Mouse (Mus musculus) lung, postnatal 36 days (tissue): ENCODE results near the gene Tacc3.

Source experiments
- DNase-seq: peaks from one replicate; pipeline ENCODE4 v3.0.0; 2022; ENCODE audit warnings: mixed read lengths

Gene Tacc3

DNA sequence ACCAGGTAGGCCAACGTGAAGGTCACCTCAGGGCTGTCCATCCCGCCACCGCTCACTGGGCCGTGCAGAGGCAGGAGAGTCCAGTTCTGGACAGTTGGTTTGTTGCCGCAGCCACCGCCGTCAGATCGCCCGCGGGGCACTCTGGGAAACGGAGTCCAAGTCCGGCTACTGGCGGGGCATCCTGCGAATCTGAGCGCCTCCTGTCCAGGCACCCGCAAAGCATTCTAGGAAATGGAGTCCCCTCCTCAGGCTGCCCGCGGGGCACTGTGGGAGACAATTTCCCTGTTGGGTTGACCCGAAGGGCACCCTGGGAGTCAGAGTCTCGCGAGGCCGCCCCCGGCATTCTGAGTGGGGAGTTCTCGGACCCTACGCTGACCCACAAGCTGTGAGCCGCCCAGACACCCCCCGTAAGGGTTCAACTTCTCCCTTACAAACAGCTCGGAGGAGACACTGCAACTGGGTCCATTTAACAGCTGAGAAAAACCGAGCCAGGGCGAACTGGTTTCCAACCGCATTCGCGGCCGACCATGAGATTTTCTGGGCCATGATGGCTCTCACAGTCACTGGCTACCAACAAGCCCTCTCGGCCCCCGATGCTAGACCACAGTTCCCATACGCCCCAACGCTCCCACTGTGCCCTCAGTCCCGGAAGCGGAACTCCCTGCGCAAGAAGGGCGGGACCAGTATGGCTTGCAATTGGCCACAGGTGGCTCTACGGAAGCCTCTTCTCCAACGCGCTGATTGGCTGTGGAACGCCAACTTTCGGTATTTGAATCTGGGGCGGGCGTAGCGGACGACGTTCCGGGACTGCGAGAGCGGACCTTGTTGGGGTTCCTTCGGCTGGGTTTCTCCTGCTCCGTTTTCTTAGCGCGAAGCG lies at the start of gene Tacc3, which contains the start of gene Tmem129:
TSS of gene Tacc3 (plus strand) at position 342 of the 877 bp plus-strand sequence.
TSS of gene Tmem129 (minus strand) at position 630 of the 877 bp plus-strand sequence.
- DNase-seq = peak; percentile 99

DNA sequence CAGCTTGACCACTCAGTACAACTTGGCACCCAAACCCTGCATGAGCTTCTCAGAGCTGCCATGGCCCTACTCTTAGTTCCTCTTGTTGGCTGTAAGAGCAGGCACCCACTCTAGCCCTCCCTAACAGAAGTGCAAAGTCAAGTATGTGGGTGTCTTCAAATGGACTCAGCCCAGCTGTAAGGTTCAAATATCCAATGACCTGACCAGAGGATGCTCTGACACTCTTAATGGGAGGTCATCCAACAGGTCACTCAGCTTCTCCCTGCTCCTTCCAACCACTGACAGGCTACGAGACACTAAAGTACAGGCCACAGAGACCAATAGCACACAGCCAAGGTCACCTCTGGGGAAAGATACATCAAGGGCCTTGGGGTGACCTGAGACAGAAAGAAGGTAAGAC lies 48.7 kb upstream of the Tacc3 start:
- no peak for DNase-seq

DNA sequence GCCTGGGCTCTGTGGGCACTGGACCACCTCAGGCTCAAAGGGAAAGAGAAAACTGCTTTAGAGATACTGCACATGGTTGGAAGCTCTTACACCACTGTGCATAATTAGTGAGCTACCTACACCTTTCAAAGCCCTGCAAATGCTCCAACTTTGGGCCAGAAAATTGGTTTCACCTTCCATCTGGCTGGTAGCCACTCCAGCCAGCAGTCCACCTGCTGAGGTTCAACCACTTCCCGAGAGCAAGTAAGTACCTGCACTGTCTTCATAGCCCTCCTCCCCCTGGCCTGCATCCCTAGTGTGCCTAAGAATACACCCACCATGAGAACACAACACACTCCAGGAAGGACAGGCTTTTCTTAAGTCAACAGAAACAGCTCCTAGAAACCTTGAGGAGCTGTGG lies 46.1 kb upstream of the Tacc3 start:
- no peak for DNase-seq

DNA sequence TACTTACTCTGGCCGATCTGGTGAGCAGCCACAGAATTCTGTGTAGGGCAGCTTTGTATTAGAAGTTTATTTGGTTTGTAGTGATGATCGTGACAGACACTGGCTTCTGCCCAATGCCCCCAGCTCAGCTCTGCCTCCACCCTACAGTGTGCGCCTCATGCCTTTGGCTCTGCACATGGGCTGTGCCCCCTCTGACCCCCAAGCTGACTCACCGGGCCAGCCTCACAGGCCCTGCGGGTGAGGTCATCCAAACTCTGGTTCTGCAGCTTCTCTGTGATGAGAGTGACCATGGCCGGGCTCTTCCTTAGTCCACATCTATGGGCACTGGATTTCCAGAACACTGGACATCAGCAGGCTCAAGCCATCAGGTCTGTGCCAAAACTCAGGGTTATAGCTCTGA lies 43.5 kb upstream of the Tacc3 start:
- DNase-seq = no peak

DNA sequence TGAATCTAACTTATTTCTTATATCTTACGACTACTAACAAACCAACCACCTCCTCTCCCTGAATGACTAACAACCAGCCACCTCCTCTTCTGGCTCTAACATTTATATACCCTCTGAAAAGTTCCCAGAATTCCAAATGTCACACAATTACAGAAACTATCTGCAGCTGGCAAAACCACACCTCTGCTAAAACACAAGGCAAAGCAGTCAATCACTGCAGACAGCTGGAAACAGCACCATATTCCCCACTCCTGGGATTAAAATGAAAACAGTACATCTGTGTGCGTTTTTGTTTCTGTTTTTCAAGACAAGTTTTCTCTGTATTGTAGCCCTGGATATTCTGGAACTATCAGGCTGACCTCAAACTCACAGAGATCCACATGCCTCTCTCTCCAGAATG lies 35.3 kb upstream of the Tacc3 start:
- DNase-seq = no peak

DNA sequence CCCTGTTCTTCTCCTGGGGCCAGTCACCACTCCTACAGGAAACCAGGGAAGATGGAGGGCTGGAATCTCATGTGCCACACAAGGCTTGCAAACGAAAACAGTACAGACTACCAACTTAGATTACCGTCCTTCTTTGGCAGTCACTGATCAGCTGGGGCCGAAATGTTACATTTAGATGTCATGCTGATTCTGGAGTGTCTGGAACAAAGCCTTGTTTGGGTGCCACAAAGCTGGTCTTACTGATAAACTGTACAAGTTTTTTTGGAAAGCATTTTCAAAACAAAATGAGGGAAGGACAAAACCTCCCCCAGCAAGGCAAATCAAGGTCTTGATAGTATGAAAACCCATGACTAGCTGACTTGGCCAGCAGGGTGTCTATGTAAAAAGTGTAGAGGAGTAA lies 34.2 kb upstream of the Tacc3 start:
- no peak for DNase-seq

DNA sequence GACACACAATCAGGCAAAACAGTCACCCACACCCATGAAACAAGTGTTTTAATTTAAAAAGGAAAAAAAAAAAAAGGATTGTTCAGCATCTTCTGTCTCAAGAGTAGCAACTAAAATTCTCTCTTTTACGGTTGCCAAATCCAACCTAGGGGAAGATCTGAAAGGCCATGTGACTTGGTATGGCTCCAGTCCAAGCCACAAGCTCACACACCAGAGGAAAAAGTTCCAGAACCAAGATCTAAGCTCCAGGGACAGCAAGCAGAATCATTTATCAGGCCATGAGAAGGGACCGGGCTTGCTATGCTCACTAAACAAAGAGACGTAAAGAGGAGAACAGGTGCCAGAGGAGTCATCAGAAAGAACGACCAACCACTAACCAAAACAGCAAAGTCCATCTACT lies 30.0 kb upstream of the Tacc3 start:
- peak; percentile 43 for DNase-seq

DNA sequence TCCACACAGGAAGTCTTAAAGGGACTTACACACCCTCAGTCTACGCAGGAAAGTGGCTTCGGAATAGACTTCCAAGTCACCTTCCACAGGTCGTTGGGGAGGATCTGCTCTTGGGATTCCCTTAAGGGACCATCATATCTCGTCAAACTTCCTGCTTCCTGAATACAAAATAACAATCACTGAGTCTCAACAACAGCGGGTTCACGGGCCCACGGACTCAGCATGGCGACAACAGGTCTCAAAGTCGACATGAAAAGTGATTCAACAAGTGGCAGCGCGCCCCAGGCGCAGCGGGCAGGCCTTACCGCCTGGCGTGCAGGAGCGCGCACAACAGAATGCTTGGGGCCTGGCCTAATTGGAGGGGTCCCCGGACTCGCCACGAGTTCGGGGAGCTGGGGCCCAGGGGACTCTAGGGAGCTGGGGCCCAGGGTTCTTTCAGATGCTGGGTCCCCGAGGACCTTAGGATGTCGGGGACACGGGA lies 29.1 kb upstream of the Tacc3 start:
- peak; percentile 43 for DNase-seq

DNA sequence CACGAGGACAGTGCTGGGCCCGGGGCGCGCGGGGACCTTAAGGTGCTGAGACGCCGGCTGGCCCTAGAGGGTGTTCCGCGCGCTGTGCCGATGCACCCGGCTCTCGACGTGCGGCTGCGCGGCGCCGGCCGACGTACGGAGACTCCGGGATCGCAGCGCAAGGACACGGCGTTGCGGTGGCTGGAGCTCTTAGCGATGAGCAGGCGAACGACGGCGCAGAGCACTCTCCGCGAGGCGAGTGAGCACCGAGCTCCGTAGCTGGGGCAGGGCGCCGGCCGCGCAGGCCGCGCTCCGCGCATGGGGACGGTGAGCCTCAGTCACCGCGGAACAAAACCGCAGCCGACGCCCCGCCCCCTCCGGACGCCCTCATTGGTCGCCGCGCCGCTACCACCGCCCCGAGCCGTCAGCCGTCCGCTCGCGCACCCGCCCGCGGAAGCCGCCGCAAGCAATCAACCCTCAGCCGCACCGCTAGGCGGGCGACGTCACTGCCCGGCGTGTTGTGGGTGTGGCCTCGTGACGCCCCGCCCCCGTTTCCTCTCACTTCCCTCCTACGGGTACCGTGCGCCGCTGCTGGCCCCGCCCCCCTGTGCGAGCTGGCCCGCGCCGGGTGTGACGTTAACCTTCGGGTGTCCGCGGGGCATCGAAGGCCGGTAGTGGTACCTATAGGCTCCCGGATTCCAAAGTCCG lies 28.5 kb upstream of the Tacc3 start, which contains the start of the genes Fam53a and Gm9903:
TSS of gene Fam53a (minus strand) at position 335 of the 687 bp plus-strand sequence.
TSS of gene Gm9903 (plus strand) at position 625 of the 687 bp plus-strand sequence.
- peak; percentile 100 for DNase-seq

DNA sequence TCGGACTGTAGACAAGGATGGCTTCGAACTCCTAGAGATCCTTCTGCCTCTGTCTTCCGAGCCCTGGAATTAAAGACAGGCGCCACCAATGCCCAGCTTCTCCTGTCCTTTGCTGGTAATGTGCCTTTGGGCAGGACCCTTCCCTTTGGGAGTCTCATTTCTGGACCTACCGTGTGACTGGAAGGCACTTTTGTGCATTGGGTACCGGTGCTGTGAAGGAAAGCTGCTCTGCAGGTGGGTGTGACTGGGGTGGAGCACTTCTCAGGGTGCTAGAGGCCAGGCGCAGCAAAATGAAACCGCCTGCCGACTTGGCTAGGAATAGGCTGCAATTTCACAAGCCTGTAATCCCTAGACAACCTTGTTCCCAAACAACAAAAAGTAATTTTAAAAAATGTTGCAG lies 27.9 kb upstream of the Tacc3 start:
- peak; percentile 64 for DNase-seq

DNA sequence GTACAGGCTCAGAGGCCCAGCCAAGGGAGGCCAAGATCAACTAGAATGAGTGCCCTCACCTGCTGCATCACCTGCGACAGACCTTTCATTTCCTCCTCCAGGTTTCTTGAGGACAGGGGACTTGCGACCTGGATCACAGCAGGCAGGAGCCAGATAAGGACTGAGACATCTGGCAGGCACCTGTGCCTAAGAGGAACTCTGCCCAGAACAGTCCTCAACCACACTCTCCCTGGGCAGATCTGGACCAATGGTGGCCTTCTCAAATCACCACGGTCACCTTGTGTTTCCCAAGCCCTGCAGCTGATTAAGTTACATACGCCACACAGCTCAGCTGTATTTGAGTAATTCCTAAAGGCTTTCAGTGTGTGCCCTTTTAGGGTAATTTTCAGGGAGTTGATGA lies 27.3 kb upstream of the Tacc3 start:
- no peak for DNase-seq

DNA sequence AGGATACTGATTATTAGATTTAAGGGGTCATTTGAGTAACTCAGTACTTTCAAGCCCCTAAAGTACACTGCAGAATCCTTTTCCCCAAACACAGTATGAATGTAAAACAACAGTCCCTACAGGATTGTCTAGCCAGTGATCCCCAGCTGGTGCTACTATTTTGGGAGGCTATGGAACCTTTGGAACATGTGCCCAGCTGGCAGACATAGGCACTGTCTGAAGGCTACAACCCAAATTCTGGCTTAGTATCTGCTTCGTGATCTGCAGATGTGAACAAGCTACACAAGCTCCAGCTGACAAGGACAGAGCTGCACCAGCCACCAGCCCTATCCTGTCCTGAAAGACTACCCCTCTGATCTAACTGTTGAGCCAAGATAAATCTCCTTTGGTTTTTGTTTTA lies 25.4 kb upstream of the Tacc3 start:
- DNase-seq = no peak

DNA sequence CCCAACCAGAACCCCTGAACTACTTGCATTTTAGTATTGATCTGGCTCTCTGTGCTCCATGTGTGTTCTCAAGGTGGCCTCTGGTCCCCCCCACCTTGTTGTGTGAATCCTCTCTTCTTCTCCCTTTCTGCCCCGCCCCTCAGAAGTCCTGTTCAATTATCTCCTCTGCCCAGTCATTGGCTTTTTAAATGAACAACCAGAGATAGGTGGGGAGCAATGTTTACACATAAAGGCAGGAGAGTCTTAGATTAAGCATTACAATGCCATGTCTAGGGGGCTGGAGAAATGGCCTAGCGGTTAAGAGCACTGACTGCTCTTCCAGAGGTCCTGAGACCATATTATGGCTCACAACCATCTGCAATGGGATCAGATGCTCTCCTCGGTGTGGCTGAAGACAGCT lies 22.6 kb upstream of the Tacc3 start:
- DNase-seq = no peak

DNA sequence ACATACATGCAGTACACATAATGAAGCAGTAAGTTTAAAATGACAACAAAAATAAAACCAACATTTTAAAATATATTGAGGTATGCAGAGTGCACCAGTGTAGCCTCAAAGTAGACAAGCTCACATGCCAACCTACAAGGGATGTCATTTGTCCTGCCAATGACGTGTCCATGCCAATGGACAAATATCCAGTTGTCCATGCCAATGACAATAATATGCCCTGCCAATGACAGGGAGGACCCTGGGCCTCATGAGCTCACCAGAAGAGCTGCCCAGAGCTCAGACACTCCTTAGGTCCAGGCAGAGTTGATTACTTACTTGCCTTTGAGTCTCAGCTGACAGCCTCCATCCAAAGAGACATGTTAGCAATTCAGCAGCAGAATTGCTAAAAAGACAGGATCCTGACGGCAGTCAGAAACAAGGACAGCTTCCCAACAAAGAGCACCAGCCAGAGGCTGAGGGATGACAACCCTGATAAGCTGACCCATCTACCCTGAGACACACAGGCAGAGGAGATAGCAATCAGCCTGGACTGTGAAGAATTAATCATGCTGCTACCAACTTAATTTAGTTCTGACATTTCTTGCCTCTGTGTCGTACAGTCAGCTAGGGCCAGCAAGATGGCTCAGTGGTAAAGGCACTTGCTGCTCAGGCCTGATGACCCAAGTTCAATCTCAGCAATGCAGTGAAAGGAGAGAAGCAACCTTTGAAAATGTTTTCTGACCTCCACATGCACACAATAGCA lies 20.1 kb upstream of the Tacc3 start:
- no peak for DNase-seq

DNA sequence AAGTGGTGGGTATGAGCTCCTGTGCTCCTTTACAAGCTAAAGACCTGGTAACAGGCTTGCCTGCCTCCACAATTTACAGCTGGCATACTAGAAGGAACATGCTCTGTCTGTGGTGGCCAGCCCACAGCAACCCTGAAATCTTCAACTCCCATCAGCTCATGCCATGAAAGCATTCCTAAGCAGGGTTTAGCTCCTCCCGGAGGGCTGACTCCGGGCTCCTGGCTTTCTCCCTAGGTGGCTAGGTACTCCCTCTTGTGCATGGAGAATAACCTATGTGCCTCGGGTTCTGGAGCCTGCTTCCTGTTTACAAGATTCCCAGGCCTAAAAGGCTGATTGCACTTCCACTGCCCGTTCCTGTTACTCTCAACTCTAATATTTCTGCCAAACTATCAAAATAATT lies 19.1 kb upstream of the Tacc3 start:
- DNase-seq = no peak

DNA sequence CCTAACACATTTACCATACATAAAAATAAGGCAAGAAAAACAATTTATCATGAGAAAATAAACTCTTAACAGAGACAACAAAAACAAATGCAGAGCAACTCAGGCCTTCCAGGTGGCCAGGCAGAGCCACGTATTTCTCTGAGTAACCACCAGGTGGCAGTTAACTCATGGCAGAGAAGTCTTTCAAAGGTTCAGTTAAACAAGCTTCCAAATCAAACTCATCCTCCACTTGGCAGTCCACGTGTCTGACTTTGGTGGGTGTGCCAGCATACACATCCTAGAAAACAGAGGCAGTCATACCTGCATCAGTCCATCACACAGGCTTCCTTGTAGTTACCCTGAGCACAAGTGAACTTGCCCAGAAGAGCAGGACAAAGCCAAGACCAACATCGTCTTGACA lies 17.3 kb upstream of the Tacc3 start:
- peak; percentile 71 for DNase-seq

DNA sequence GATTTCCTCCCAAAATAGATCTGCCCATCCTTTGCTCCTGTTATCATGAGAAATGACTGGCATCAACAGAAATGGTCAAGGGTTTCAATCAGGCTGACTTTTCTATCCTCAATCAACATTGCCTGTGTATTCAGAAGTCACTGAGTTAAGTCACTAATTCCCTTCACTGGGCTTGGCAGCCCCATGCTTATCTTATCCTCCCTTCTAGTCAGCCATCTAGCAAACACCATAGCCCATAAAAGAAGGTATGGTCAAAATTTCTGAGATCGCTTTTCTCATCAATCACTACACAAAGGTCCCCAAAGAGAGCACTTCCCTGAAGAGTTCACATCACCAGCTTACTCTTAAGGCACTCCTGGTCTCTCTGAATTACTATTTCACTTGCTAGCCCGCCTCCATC lies 6.9 kb upstream of the Tacc3 start:
- no peak for DNase-seq

DNA sequence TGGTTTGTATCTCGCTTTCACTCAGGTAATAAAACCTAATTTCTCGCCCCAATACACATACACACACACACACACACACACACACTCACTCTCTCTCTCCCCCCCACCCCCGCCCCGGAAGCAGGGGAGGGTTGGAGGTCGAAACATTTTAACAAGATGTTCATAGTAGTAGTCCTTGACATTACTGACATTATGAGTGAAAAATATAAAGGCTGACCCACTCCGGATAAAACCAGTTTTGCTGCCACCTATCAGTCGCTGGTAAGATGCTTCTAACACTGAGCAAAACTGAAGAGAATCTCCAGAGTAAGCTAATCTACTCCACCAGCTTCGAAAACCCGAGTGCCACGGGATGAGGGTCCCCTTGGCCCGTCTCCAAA lies 6.4 kb upstream of the Tacc3 start:
- no peak for DNase-seq

DNA sequence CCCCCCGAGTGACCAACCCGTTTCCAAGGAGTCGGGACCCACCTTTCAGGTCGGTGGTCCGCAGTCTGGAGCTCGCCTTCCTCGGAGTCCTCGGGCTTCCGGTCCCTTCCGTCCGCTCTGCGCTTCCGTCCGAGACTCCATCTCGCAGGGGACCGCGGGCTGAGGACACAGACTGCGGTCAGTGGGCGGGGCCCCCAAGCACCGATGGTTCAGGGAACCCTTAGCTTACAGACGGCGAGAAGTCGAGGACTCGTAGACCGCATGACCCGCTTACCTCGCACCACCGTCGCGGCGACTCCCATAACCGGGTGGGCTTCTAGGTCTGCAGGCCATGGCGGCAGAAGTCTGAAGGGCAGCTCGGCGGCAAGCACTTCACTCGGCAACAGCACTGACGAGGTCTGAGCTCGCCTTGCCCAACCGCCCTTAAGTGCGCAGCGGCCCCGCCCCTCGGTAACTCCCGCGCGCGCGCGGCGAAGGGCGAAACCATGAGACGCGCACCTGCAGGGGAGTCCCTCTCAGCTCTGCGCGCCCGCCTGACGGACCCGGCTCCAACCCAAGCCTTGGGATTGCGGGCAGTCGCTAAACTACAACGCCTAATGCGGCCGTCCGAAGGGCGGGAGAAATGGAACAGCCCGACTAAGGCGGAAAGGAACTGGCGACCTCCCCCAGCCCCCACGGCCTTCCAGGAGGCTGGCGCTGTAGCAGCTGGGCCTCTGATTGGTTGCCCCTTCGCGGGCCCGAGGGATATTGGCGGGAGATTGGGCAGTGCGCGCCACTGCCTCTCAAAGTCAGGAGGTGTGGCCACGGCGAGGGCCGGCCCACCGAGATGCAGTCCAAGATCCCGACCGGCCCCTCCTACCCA lies 5.8 kb upstream of the Tacc3 start, which contains the start of gene Slbp:
TSS of gene Slbp (minus strand) at position 654 of the 862 bp plus-strand sequence.
- DNase-seq = peak; percentile 98

DNA sequence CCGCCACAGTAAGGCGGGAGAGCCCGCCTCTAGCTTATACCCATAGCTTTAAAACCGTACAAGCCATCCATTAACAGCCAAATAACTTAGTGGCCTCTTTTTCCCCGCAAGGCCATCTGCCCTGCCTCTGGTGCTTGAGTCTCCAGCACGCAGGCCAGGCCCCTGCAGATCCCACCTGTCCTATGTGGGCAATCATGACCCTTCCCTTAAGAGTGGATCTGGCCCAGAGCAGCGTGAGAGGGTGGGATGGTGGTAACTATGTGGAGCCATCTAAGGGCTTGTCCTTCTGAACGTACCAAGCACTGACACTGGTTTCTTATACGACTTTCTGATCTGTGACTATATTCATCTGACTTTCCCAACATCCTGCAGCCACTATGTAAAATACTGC lies 5.2 kb upstream of the Tacc3 start:
- DNase-seq = no peak

DNA sequence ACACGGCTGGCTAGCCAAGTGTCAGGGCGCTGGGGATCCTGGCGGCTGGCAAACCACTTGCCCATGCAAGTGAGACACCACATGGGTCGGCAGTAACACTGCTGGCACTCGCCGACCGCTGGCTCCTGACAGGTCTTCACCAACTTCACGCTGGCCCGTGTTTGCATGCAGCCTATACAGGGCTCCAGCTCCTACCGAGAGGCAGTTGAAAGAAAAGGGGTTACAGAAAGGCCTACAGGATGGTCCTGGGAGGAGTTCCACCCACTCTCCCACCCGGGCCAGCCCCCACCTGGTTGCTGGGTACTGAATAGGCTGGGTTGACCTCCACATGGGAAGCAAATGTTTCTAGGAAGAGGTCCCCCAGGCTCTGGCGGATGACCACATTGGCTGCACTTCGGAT lies 3.5 kb upstream of the Tacc3 start:
- DNase-seq = no peak

DNA sequence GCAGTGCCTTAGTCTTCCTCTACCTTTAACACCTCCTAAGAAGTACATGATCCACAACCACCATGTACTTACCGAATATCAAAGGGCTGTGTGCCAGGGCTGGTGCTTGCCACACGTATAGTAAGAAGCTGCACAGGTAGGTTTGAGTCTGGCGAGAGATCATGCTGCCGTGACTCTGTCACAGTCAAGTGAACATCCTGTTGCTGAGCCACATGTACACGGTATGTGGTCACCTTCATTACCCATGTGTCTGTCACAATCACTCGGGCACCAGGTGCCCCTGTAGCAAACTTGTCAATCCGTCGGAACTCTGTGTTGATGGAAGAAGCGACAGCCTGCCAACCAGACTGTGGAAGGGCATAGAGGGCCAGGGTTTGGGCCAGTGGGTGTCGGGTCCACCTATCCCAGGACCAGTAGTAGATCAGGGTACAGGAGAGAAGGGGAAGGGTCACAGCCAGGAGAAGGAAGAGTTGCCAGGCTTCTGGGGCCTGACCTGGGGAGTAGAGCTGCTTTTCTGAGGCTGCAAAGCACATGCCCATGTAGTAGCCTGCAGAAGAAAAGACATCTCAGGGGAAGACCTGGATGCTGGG lies 2.6 kb upstream of the Tacc3 start:
- DNase-seq = no peak
